Mouse (Mus musculus): ENCODE results near the gene Sox5. TPM values are rescaled to one million over a fixed set of nuclear protein-coding genes. Genes with fewer than 3 reads are reported as not detected.

The Sox5 gene
- total RNA-seq, 2 experiments from 2014 or later: 0.10 TPM; not detected in 1

- no peak for ATAC-seq (replicated peaks; ENCODE audit: poor library complexity)
Measured at GRCm38 (mm10) chr6:144158637-144159036, 623.1 kb downstream of the Sox5 start.

- no peak for ATAC-seq (replicated peaks; ENCODE audit: poor library complexity)
Measured at GRCm38 (mm10) chr6:144154892-144155424, 626.8 kb downstream of the Sox5 start.

GRCm38 (mm10) chr6:144151957-144152356 is 629.8 kb downstream of the Sox5 start:
- ATAC-seq (replicated peaks; ENCODE audit: poor library complexity): peak; percentile 87

- ATAC-seq (replicated peaks; ENCODE audit: poor library complexity): no peak
Measured at GRCm38 (mm10) chr6:144151075-144151474, 630.7 kb downstream of the Sox5 start.

GRCm38 (mm10) chr6:144137397-144137796 is 644.4 kb downstream of the Sox5 start:
- no peak for ATAC-seq (replicated peaks; ENCODE audit: poor library complexity)

- no peak for ATAC-seq (replicated peaks; ENCODE audit: poor library complexity)
Measured at GRCm38 (mm10) chr6:144136894-144137293, 644.9 kb downstream of the Sox5 start.

- ATAC-seq (replicated peaks; ENCODE audit: poor library complexity): no peak
Measured at GRCm38 (mm10) chr6:144129927-144130326, 651.9 kb downstream of the Sox5 start.

GRCm38 (mm10) chr6:144119961-144120360 is 661.8 kb downstream of the Sox5 start:
- no peak for ATAC-seq (replicated peaks; ENCODE audit: poor library complexity)

GRCm38 (mm10) chr6:144116646-144117045 is 665.1 kb downstream of the Sox5 start:
- no peak for ATAC-seq (replicated peaks; ENCODE audit: poor library complexity)

GRCm38 (mm10) chr6:144111561-144111960 is 670.2 kb downstream of the Sox5 start:
- no peak for ATAC-seq (replicated peaks; ENCODE audit: poor library complexity)

GRCm38 (mm10) chr6:144106848-144107247 is 674.9 kb downstream of the Sox5 start:
- no peak for ATAC-seq (replicated peaks; ENCODE audit: poor library complexity)

- no peak for ATAC-seq (replicated peaks; ENCODE audit: poor library complexity)
Measured at GRCm38 (mm10) chr6:144105645-144106044, 676.1 kb downstream of the Sox5 start.

GRCm38 (mm10) chr6:144103612-144104011 is 678.2 kb downstream of the Sox5 start:
- no peak for ATAC-seq (replicated peaks; ENCODE audit: poor library complexity)

- ATAC-seq (replicated peaks; ENCODE audit: poor library complexity): peak; percentile 72
Measured at GRCm38 (mm10) chr6:144100852-144101251, 680.9 kb downstream of the Sox5 start.

- no peak for ATAC-seq (replicated peaks; ENCODE audit: poor library complexity)
Measured at GRCm38 (mm10) chr6:144098119-144098518, 683.7 kb downstream of the Sox5 start.

GRCm38 (mm10) chr6:144088256-144088655 is 693.5 kb downstream of the Sox5 start:
- peak; percentile 57; the same call in 1 of the 2 replicates for ATAC-seq (replicated peaks; ENCODE audit: poor library complexity)

- ATAC-seq (replicated peaks; ENCODE audit: poor library complexity): no peak
Measured at GRCm38 (mm10) chr6:144086096-144086810, 695.5 kb downstream of the Sox5 start.

- ATAC-seq (replicated peaks; ENCODE audit: poor library complexity): no peak
Measured at GRCm38 (mm10) chr6:144082297-144082696, 699.5 kb downstream of the Sox5 start.

GRCm38 (mm10) chr6:144077826-144078225 is 704.0 kb downstream of the Sox5 start:
- ATAC-seq (replicated peaks; ENCODE audit: poor library complexity): no peak

GRCm38 (mm10) chr6:144076376-144076775 is 705.4 kb downstream of the Sox5 start:
- no peak for ATAC-seq (replicated peaks; ENCODE audit: poor library complexity)

GRCm38 (mm10) chr6:144075327-144075941 is 706.3 kb downstream of the Sox5 start:
- ATAC-seq (replicated peaks; ENCODE audit: poor library complexity): no peak

- no peak for ATAC-seq (replicated peaks; ENCODE audit: poor library complexity)
Measured at GRCm38 (mm10) chr6:144074826-144075225, 707.0 kb downstream of the Sox5 start.
